ENCODE assay signal across 9 mouse cellular contexts in genomic region chr8:120510863-120511457, GRCm38 (mm10).
DNase-seq lines count a peak whose midpoint lies in the region; ATAC-seq lines count a peak whose summit lies in the region.
"Had no signal": no experiment of that assay in that cellular context is flagged by ENCODE, and none has a peak within 500 bp of the region (broad histone marks: within the 10 kb centered on the region; RNA-seq: fewer than 3 reads in every experiment).

No protein-coding gene starts in this region.

- peaks cover 70% of the 10 kb centered on the region for H3K4me1 ChIP-seq in hindbrain, embryonic 11.5 days (replicated peaks; ENCODE audit: control insufficient read depth, insufficient read depth, low read length)
- H3K4me1 ChIP-seq in neural tube, embryonic 13.5 days (replicated peaks) = peaks cover 100% of the 10 kb centered on the region

- 32% methylated on average over 5 of the region's 5 CpGs for WGBS in hindbrain, embryonic 11.5 days
- WGBS in neural tube, embryonic 13.5 days = 30% methylated on average over 5 of the region's 5 CpGs

- H3K9ac ChIP-seq in hindbrain, embryonic 11.5 days (ENCODE audit: low read depth, low read length) = no peak overlapping the region
- peak overlapping the region; percentile 54 for H3K9ac ChIP-seq in neural tube, embryonic 13.5 days

- no peaks in the 10 kb centered on the region for H3K27me3 ChIP-seq in hindbrain, embryonic 11.5 days (ENCODE audit: control insufficient read depth, insufficient read depth, low read length)
- no peaks in the 10 kb centered on the region for H3K27me3 ChIP-seq in neural tube, embryonic 13.5 days

- H3K36me3 ChIP-seq in hindbrain, embryonic 11.5 days (ENCODE audit: control insufficient read depth, insufficient read depth, low read length) = no peaks in the 10 kb centered on the region
- H3K36me3 ChIP-seq in neural tube, embryonic 13.5 days = no peaks in the 10 kb centered on the region

- no peak for ATAC-seq in hindbrain, embryonic 11.5 days (ENCODE audit: low FRiP score)
- no peak for ATAC-seq in neural tube, embryonic 13.5 days (ENCODE audit: low read depth)

- H3K4me3 ChIP-seq in hindbrain, embryonic 11.5 days (ENCODE audit: low read depth, low read length) = no peak overlapping the region
- no peak overlapping the region for H3K4me3 ChIP-seq in neural tube, embryonic 13.5 days

- H3K27ac ChIP-seq in hindbrain, embryonic 11.5 days (ENCODE audit: low read depth, low read length) = 0 out of 2 replicates have a peak overlapping the region, but pooled peaks have one; percentile 45
- peak overlapping the region; percentile 90 for H3K27ac ChIP-seq in neural tube, embryonic 13.5 days (replicated peaks)

- H3K9me3 ChIP-seq in hindbrain, embryonic 11.5 days (ENCODE audit: control insufficient read depth, low read length) = no peaks in the 10 kb centered on the region
- no peaks in the 10 kb centered on the region for H3K9me3 ChIP-seq in neural tube, embryonic 13.5 days

- DNase-seq in adrenal gland, postnatal 14 days = peak; percentile 55
- DNase-seq in adrenal gland, postnatal 4 days (ENCODE audit: low spot score in 2 of 2) = no peak
- DNase-seq in lung, postnatal 36 days = peak; percentile 39
- no peak for DNase-seq in lung, postnatal 25 days (ENCODE audit: low spot score)
- DNase-seq in hindbrain, embryonic 11.5 days (ENCODE audit: low spot score) = no peak
- DNase-seq in cerebellum, postnatal 36 days = no peak
- no peak for DNase-seq in frontal cortex, postnatal 25 days (ENCODE audit: low spot score in 2 of 2)
- DNase-seq: cerebellum, postnatal 14 days had no signal

- peak overlapping the region; percentile 6; the same call in 1 of the 2 replicates for H3K4me2 ChIP-seq in hindbrain, embryonic 11.5 days (replicated peaks; ENCODE audit: low read depth, low read length)
- peak overlapping the region; percentile 5 for H3K4me2 ChIP-seq in neural tube, embryonic 13.5 days

Comparison
In these comparisons a context has a peak if more than half of its experiments do, and no peak if none do; other contexts are left out.
1. DNase-seq: peak in adrenal gland, postnatal 14 days (single experiment) and lung, postnatal 36 days (single experiment); none in adrenal gland, postnatal 4 days (0 of 2), lung, postnatal 25 days (single experiment), hindbrain, embryonic 11.5 days (single experiment), cerebellum, postnatal 36 days (0 of 2) and frontal cortex, postnatal 25 days (0 of 2).